Mouse (Mus musculus): ENCODE data around the gene Prr15.

- TF ChIP-seq CTCF (IDR thresholded peaks at IDR 0.05; ENCODE audit: insufficient read depth, low read length) (no peak), POLR2A (IDR thresholded peaks at IDR 0.05; ENCODE audit: borderline replicate concordance, extremely low read depth, low read depth, low read length) (no peak)
These were observed 15.5 kb downstream of the Prr15 start for GRCm38 (mm10) chr6:54341133-54341532.
